Mouse (Mus musculus): Measurements from ENCODE around the gene D7Ertd443e. TPM values are rescaled to one million over a fixed set of nuclear protein-coding genes. Genes with fewer than 3 reads are reported as not detected.

The D7Ertd443e gene
- total and polyA plus RNA-seq, 3 experiments: not detected

DNA sequence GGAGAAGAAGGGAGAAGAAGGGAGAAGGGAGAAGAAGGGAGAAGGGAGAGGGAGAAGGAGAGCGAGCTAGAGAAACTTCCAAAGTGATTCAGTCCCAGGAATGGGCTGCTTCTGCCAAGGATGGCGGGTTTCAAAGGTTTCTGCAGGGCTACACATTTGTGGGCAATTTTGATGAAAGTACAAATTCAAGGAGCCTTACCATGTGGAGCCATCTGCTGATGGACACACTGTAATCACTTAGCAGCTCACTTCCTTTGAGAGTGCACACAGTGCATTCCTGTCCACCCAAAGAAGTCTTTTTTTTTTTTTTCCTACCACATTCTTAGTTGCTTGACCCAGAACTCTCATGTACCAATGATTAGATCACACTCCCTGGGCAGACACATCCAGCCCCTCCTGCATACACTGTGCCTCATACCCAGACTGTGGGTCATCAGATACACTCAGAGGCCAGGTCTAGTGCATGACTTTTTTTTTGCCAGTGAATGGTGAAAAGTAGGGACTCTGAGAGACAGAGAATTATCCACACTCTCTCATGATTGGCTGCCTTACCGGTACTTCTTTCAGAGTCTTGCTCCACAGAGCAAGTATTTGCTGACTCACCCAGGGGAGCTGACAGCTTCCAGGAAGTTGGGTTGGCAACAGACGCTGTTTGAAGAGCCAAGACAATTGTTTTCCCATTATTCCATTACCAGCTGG lies 124.3 kb downstream of the D7Ertd443e start:
- Histone ChIP-seq H3K27ac (ENCODE audit: control insufficient read depth, low read depth, low read length) (no peak overlapping the region), H3K9me3 (replicated peaks; ENCODE audit: insufficient read depth, low read length) (no peaks in the 10 kb centered on the region), H3K36me3 (ENCODE audit: control insufficient read depth in 1 of 2, insufficient read depth in 2 of 2, low read length in 2 of 2) (no peaks in the 10 kb centered on the region), H3K79me2 (ENCODE audit: control insufficient read depth, insufficient read depth, low read length, poor library complexity) (no peaks in the 10 kb centered on the region), H3K27me3 (ENCODE audit: control insufficient read depth in 1 of 2, insufficient read depth in 2 of 2, low read length in 2 of 2) (no peaks in the 10 kb centered on the region), H3K4me1 (ENCODE audit: control insufficient read depth in 1 of 2, insufficient read depth in 2 of 2, low read length in 2 of 2) (no peaks in the 10 kb centered on the region), H3K4me3 (ENCODE audit: control insufficient read depth in 1 of 2, insufficient read depth in 1 of 2, low read depth in 2 of 2, low read length in 2 of 2) (no peak overlapping the region), H3K9ac (ENCODE audit: control insufficient read depth, low read depth, low read length, poor library complexity, severe bottlenecking) (no peak overlapping the region)
- no peak for DNase-seq (ENCODE audit: low read depth, low spot score)
- TF ChIP-seq GABPA (IDR thresholded peaks at IDR 0.05; ENCODE audit: low read depth, low read length) (no peak), MAFK (IDR thresholded peaks at IDR 0.05; ENCODE audit: borderline replicate concordance, low read depth, low read length) (no peak), USF1 (IDR thresholded peaks at IDR 0.05; ENCODE audit: low read depth, low read length) (no peak), KAT2A (conservative IDR thresholded peaks at IDR 0.05; ENCODE audit: low read depth, low read length) (no peak), ZNF384 (IDR thresholded peaks at IDR 0.05; ENCODE audit: low read depth, low read length) (no peak), RCOR1 (IDR thresholded peaks at IDR 0.05; ENCODE audit: low read depth, low read length) (no peak), MYB (IDR thresholded peaks at IDR 0.05; ENCODE audit: low read depth, low read length) (no peak), MYC (IDR thresholded peaks at IDR 0.05; ENCODE audit: low read depth, low read length) (no peak), ZC3H11A (IDR thresholded peaks at IDR 0.05; ENCODE audit: low read depth, low read length) (no peak), MAZ (IDR thresholded peaks at IDR 0.05; ENCODE audit: low read depth, low read length) (no peak), NELFE (IDR thresholded peaks at IDR 0.05; ENCODE audit: low read depth, low read length) (no peak), UBTF (IDR thresholded peaks at IDR 0.05; ENCODE audit: borderline replicate concordance, insufficient read depth, low read depth, low read length) (no peak), ZKSCAN1 (IDR thresholded peaks at IDR 0.05; ENCODE audit: low read depth, low read length) (no peak), MEF2A (IDR thresholded peaks at IDR 0.05; ENCODE audit: extremely low read depth, insufficient replicate concordance, low read depth, low read length, poor library complexity, severe bottlenecking) (no peak), POLR2AphosphoS5 (IDR thresholded peaks at IDR 0.05; ENCODE audit: borderline replicate concordance, low read depth, low read length) (no peak), NRF1 (IDR thresholded peaks at IDR 0.05; ENCODE audit: insufficient read depth, low read depth, low read length, poor library complexity, severe bottlenecking) (no peak), JUND (IDR thresholded peaks at IDR 0.05; ENCODE audit: low read depth, low read length) (no peak)

GRCm38 (mm10) chr7:134250273-134250870 lies 135.1 kb downstream of the D7Ertd443e start:
- Histone ChIP-seq H3K9me3 (replicated peaks; ENCODE audit: insufficient read depth, low read length) (no peaks in the 10 kb centered on the region), H3K4me1 (ENCODE audit: control insufficient read depth in 1 of 2, insufficient read depth in 2 of 2, low read length in 2 of 2) (no peaks in the 10 kb centered on the region), H3K36me3 (ENCODE audit: control insufficient read depth in 1 of 2, insufficient read depth in 2 of 2, low read length in 2 of 2) (no peaks in the 10 kb centered on the region), H3K27me3 (ENCODE audit: control insufficient read depth in 1 of 2, insufficient read depth in 2 of 2, low read length in 2 of 2) (no peaks in the 10 kb centered on the region), H3K27ac (ENCODE audit: control insufficient read depth, low read depth, low read length) (no peak overlapping the region), H3K79me2 (ENCODE audit: control insufficient read depth, insufficient read depth, low read length, poor library complexity) (no peaks in the 10 kb centered on the region), H3K4me3 (ENCODE audit: control insufficient read depth in 1 of 2, insufficient read depth in 1 of 2, low read depth in 2 of 2, low read length in 2 of 2) (no peak overlapping the region), H3K9ac (ENCODE audit: control insufficient read depth, low read depth, low read length, poor library complexity, severe bottlenecking) (no peak overlapping the region)
- TF ChIP-seq MAFK (IDR thresholded peaks at IDR 0.05; ENCODE audit: borderline replicate concordance, low read depth, low read length) (no peak), POLR2AphosphoS5 (IDR thresholded peaks at IDR 0.05; ENCODE audit: borderline replicate concordance, low read depth, low read length) (no peak)
- DNase-seq (ENCODE audit: low read depth, low spot score): no peak

Measured in MEL (cell line).